Mouse (Mus musculus) forebrain, embryonic 16.5 days (tissue): ENCODE measurements around the gene Scly. TPM values are rescaled to one million over a fixed set of nuclear protein-coding genes. Genes with fewer than 3 reads are reported as not detected.
A peak's percentile ranks its signal among the peaks of the same experiment; 100 is the strongest.

ENCODE experiments used
- ATAC-seq: fragments of 200-750 bp; cut with Nextera tagmentation; 2 replicates; pipeline ENCODE4 v1.8.0; 2017; ENCODE audit warnings: mild to moderate bottlenecking, moderate library complexity
- H3K27ac ChIP-seq: fragments of 300-500 bp; sonication (generic); 2 replicates; pipeline ENCODE4 v1.5.1; 2014; ENCODE audit warnings: low read length, control low read depth
- H3K27me3 ChIP-seq: fragments of 300-500 bp; sonication (generic); replicated peaks from 2 replicates; pipeline ENCODE4 v1.6.1; 2014; ENCODE audit warnings: low read length; ENCODE audit not compliant: control insufficient read depth, insufficient read depth
- H3K36me3 ChIP-seq: fragments of 300-500 bp; sonication (generic); 2 replicates; pipeline ENCODE4 v1.6.1; 2014; ENCODE audit not compliant: control insufficient read depth, insufficient read depth
- H3K4me1 ChIP-seq: fragments of 300-500 bp; sonication (generic); replicated peaks from 2 replicates; pipeline ENCODE4 v1.6.1; 2014; ENCODE audit warnings: low read length; ENCODE audit not compliant: control insufficient read depth, insufficient read depth
- H3K4me2 ChIP-seq: fragments of 300-500 bp; sonication (generic); 2 replicates; pipeline ENCODE4 v1.6.1; 2014; ENCODE audit warnings: mild to moderate bottlenecking, low read length, control low read depth
- H3K4me3 ChIP-seq: fragments of 300-500 bp; sonication (generic); replicated peaks from 2 replicates; pipeline ENCODE4 v1.5.1; 2014; ENCODE audit warnings: mild to moderate bottlenecking, low read length, control low read depth
- H3K9ac ChIP-seq: fragments of 300-500 bp; sonication (generic); replicated peaks from 2 replicates; pipeline ENCODE4 v1.6.1; 2014; ENCODE audit warnings: low read depth, low read length, control low read depth
- H3K9me3 ChIP-seq: fragments of 300-500 bp; sonication (generic); 2 replicates; pipeline ENCODE4 v1.6.1; 2016; ENCODE audit warnings: low read length; ENCODE audit not compliant: control insufficient read depth
- WGBS: fragments of 180-500 bp; shearing (Covaris S2); extraction: QIAGEN DNeasy Blood & Tissue Kit; methylation state at CpG from one replicate; pipeline ENCODE4 v1.1.7; 2014; 5-methylcytosine and 5-hydroxymethylcytosine counted together
- polyA plus RNA-seq: library from polyadenylated mRNA; unstranded; fragments of >200 nt; fragmentation: Nextera tagmentation; extraction: Ambion mirVana; gene quantifications from 2 replicates; pipeline ENCODE4 v1.2.1, GENCODE M21; 2015

The Scly gene
- 7.6 and 9.3 TPM in 2 replicates for polyA plus RNA-seq

- Histone ChIP-seq H3K4me2 (peak within 1 kb of the TSS; percentile 76), H3K4me1 (peaks cover 10% of the 10 kb centered on the region), H3K9me3 (no peaks in the 10 kb centered on the region), H3K36me3 (no peaks in the 10 kb centered on the region), H3K27ac (no peak within 1 kb of the TSS), H3K9ac (peak within 1 kb of the TSS; percentile 76), H3K4me3 (peak within 1 kb of the TSS; percentile 85), H3K27me3 (no peaks in the 10 kb centered on the region)
- peak; percentile 100 for ATAC-seq
- WGBS = under 1% methylated on average over 63 of the region's 65 CpGs
Measured at GRCm38 (mm10) chr1:91297799-91298744, at the start of gene Scly. Scly (plus strand) TSS chr1:91298338.

GRCm38 (mm10) chr1:91248970-91249369, 49.2 kb upstream of the Scly start:
- no peak overlapping the region for H3K4me3 ChIP-seq
- H3K9me3 ChIP-seq = no peaks in the 10 kb centered on the region
- H3K4me1 ChIP-seq = peaks cover 24% of the 10 kb centered on the region
- peak overlapping the region; percentile 17; the same call in 1 of the 2 replicates for H3K4me2 ChIP-seq
- no peak overlapping the region for H3K9ac ChIP-seq
- no peak overlapping the region for H3K27ac ChIP-seq
- WGBS = 50% methylated on average over 4 of the region's 4 CpGs
- no peak for ATAC-seq
- no peaks in the 10 kb centered on the region for H3K36me3 ChIP-seq
- no peaks in the 10 kb centered on the region for H3K27me3 ChIP-seq

DNA sequence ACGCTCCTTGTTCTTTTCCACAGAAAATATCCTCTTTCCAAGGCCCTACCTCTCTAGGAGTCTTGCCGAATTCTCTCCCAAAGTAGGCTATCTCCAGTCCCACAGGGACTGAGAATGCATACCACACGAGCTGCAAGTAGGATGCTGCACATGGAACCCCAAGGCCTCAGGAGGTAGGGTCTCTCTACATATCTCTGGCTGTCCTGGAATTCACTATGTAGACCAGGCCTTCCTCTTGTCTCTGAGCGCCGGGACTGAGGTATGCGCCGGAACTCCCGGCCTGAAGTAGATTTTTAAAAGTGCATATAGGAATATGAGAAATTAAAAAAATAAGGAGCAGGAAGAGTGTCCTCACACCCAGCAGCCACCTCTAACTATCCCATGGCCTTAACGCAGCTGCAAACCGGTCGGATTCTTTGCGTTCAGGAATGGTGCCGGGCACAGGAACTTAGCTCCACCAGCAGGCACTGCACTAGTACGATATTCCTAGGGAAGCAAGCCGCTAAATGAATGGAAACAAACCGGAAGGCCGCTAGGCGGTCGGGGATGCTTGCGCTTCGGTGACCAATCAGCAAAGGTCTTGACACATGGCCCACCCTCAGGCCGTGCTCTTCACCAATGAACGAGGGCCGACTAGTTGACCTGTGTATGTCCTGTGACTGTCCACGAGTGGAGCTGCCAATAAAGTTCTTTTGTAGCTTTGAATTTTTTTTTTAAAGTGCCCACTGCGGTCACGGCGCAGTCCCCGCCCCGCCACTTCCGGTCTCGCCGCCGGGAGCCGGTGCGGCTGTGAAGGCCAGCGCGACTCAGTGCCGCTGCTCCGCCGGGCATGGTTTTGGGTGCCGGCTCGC, 48.3 kb upstream of the Scly start, which contains the start of gene Ube2f:
Gene Ube2f (plus strand): TSS at position 741 of the 851 bp plus-strand sequence.
- ATAC-seq = peak; percentile 98

GRCm38 (mm10) chr1:91250415-91251147, 47.6 kb upstream of the Scly start:
- peak overlapping the region; percentile 91 for H3K9ac ChIP-seq
- H3K36me3 ChIP-seq = no peaks in the 10 kb centered on the region
- no peaks in the 10 kb centered on the region for H3K27me3 ChIP-seq
- H3K4me3 ChIP-seq = peak overlapping the region; percentile 92
- H3K9me3 ChIP-seq = no peaks in the 10 kb centered on the region
- no peak; the same call in 1 of the 2 replicates for ATAC-seq
- peak overlapping the region; percentile 77 for H3K27ac ChIP-seq
- H3K4me1 ChIP-seq = peaks cover 24% of the 10 kb centered on the region
- WGBS = under 1% methylated on average over 53 of the region's 70 CpGs
- peak overlapping the region; percentile 84 for H3K4me2 ChIP-seq

More for the DNA sequence above, 48.3 kb upstream of the Scly start, which contains the start of gene Ube2f:
- under 1% methylated on average over 43 of the region's 43 CpGs for WGBS
- peak within 1 kb of the TSS; percentile 82 for H3K27ac ChIP-seq
- peak within 1 kb of the TSS; percentile 84 for H3K4me2 ChIP-seq
- H3K27me3 ChIP-seq = no peaks in the 10 kb centered on the region
- H3K36me3 ChIP-seq = no peaks in the 10 kb centered on the region
- H3K4me1 ChIP-seq = peaks cover 24% of the 10 kb centered on the region
- H3K4me3 ChIP-seq = peak within 1 kb of the TSS; percentile 92
- no peaks in the 10 kb centered on the region for H3K9me3 ChIP-seq
- peak within 1 kb of the TSS; percentile 91 for H3K9ac ChIP-seq

GRCm38 (mm10) chr1:91251148-91251650, 46.9 kb upstream of the Scly start:
- peak overlapping the region; percentile 92 for H3K4me3 ChIP-seq
- ATAC-seq = no peak
- 52% methylated on average over 5 of the region's 5 CpGs for WGBS

DNA sequence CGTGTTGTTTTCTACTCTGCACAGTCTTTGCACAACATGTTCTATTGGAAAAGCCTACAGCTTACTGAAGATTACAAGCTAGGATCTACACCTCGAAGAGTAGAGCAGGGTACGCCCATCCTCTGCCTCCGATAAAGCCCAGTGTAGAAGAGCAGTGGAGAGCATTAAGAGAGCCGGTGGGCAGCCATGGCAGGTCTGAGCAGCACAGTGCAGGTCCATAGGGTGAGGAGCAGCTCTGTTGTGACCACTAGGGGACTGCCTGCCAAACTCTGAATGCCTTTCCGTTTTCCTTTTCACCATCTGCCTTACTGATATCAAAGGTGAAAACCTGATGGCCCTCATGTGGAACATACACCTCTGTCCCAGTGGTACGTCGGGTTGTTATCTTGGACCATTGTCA, 46.2 kb upstream of the Scly start:
- no peak overlapping the region for H3K4me3 ChIP-seq
- H3K27ac ChIP-seq = no peak overlapping the region
- peaks cover 24% of the 10 kb centered on the region for H3K4me1 ChIP-seq
- 65% methylated on average over 8 of the region's 8 CpGs for WGBS
- ATAC-seq = no peak
- no peaks in the 10 kb centered on the region for H3K9me3 ChIP-seq
- no peaks in the 10 kb centered on the region for H3K27me3 ChIP-seq
- H3K9ac ChIP-seq = no peak overlapping the region
- H3K4me2 ChIP-seq = 0 out of 2 replicates have a peak overlapping the region, but pooled peaks have one; percentile 4
- H3K36me3 ChIP-seq = no peaks in the 10 kb centered on the region

More at GRCm38 (mm10) chr1:91251148-91251650, 46.9 kb upstream of the Scly start:
- Histone ChIP-seq H3K4me2 (peak overlapping the region; percentile 84), H3K9ac (peak overlapping the region; percentile 91), H3K27me3 (no peaks in the 10 kb centered on the region), H3K36me3 (no peaks in the 10 kb centered on the region), H3K9me3 (no peaks in the 10 kb centered on the region), H3K27ac (no peak overlapping the region), H3K4me1 (peaks cover 24% of the 10 kb centered on the region)

DNA sequence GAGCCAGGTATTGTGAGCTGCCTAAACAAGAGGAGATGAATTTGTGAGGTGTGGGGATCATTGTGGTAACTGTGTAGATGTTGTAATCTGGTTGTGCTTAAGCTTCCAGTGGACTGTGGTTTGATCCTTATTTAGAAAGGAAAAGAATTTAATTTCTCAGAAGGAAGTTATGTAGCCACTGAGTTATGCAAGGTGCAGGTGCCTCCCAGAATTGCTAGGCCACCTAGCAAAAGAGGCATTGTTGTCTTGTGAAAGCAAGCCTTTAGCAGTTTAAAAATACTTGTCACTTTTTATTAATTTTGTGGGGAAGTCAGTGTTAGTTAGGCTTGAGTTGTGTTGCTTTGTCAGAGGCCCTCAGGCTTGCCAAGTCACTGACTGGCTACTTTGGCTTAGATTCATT, 40.2 kb upstream of the Scly start:
- H3K9me3 ChIP-seq = no peaks in the 10 kb centered on the region
- H3K27me3 ChIP-seq = no peaks in the 10 kb centered on the region
- no peak overlapping the region for H3K4me2 ChIP-seq
- no peak overlapping the region for H3K9ac ChIP-seq
- H3K4me3 ChIP-seq = no peak overlapping the region
- no peaks in the 10 kb centered on the region for H3K4me1 ChIP-seq
- no peak for ATAC-seq
- no peak overlapping the region for H3K27ac ChIP-seq
- H3K36me3 ChIP-seq = no peaks in the 10 kb centered on the region

- H3K4me3 ChIP-seq = no peak overlapping the region
- 93% methylated on average over 5 of the region's 5 CpGs for WGBS
- no peaks in the 10 kb centered on the region for H3K4me1 ChIP-seq
- no peaks in the 10 kb centered on the region for H3K9me3 ChIP-seq
- no peak for ATAC-seq
- H3K27ac ChIP-seq = no peak overlapping the region
- no peak overlapping the region for H3K9ac ChIP-seq
- H3K4me2 ChIP-seq = no peak overlapping the region
- H3K27me3 ChIP-seq = no peaks in the 10 kb centered on the region
- H3K36me3 ChIP-seq = no peaks in the 10 kb centered on the region
Measured at GRCm38 (mm10) chr1:91259794-91260193, 38.3 kb upstream of the Scly start.
